Mouse (Mus musculus): ENCODE data around the gene Nfil3. TPM values are rescaled to one million over a fixed set of nuclear protein-coding genes. Genes with fewer than 3 reads are reported as not detected.

The Nfil3 gene
- total RNA-seq, 1 experiment, result 5.8 TPM

GRCm38 (mm10) chr13:52997806-52998205, 16.9 kb upstream of the Nfil3 start:
- no peaks in the 10 kb centered on the region for H3K9me3 ChIP-seq (ENCODE audit: control insufficient read depth, insufficient read depth, low read depth, low read length)
- TF ChIP-seq CHD2 (IDR thresholded peaks at IDR 0.05; ENCODE audit: low read depth, low read length) (no peak), HCFC1 (IDR thresholded peaks at IDR 0.05; ENCODE audit: borderline replicate concordance, insufficient read depth, low read length) (no peak), ZC3H11A (IDR thresholded peaks at IDR 0.05; ENCODE audit: borderline replicate concordance, low read depth, low read length) (no peak), MAFK (IDR thresholded peaks at IDR 0.05; ENCODE audit: insufficient read depth, low read depth, low read length) (no peak), ZNF384 (IDR thresholded peaks at IDR 0.05; ENCODE audit: low read depth, low read length) (no peak)
- no peak overlapping the region for H3K27ac ChIP-seq (ENCODE audit: insufficient read depth, low read depth, low read length, poor library complexity, severe bottlenecking)
- DNase-seq (ENCODE audit: low read depth, low spot score), result no peak
- H3K36me3 ChIP-seq (ENCODE audit: control insufficient read depth, insufficient read depth, low read length, poor library complexity, severe bottlenecking), result no peaks in the 10 kb centered on the region
- no peaks in the 10 kb centered on the region; a peak in 1 of 4 replicates for H3K4me1 ChIP-seq (ENCODE audit: control insufficient read depth in 2 of 2, insufficient read depth in 2 of 2, low read length in 2 of 2, poor library complexity in 1 of 2)
- in situ Hi-C loops (cut with MboI; ENCODE audit: low sequenced_read_pairs in 2 of 2, unreplicated experiment in 2 of 2), result loop anchor here in 1 of 2 experiments (25.0 kb wide), 1 partner anchor 286 kb away; no protein-coding TSS in a partner anchor
- no peak overlapping the region for H3K9ac ChIP-seq (ENCODE audit: insufficient read depth, low read depth, low read length, poor library complexity, severe bottlenecking)
- no peak overlapping the region for H3K4me3 ChIP-seq (ENCODE audit: insufficient read depth in 1 of 2, low read depth in 1 of 2, low read length in 2 of 2, poor library complexity in 1 of 2, severe bottlenecking in 1 of 2)

- Histone ChIP-seq H3K4me1 (ENCODE audit: control insufficient read depth in 2 of 2, insufficient read depth in 2 of 2, low read length in 2 of 2, poor library complexity in 1 of 2) (no peaks in the 10 kb centered on the region; a peak in 1 of 4 replicates), H3K9me3 (ENCODE audit: control insufficient read depth, insufficient read depth, low read depth, low read length) (no peaks in the 10 kb centered on the region), H3K9ac (ENCODE audit: insufficient read depth, low read depth, low read length, poor library complexity, severe bottlenecking) (no peak overlapping the region), H3K4me3 (ENCODE audit: insufficient read depth in 1 of 2, low read depth in 1 of 2, low read length in 2 of 2, poor library complexity in 1 of 2, severe bottlenecking in 1 of 2) (no peak overlapping the region), H3K27ac (ENCODE audit: insufficient read depth, low read depth, low read length, poor library complexity, severe bottlenecking) (no peak overlapping the region), H3K36me3 (ENCODE audit: control insufficient read depth, insufficient read depth, low read length, poor library complexity, severe bottlenecking) (no peaks in the 10 kb centered on the region)
- no peak for DNase-seq (ENCODE audit: low read depth, low spot score)
- in situ Hi-C loops (cut with MboI; ENCODE audit: low sequenced_read_pairs in 2 of 2, unreplicated experiment in 2 of 2), result loop anchor here in 1 of 2 experiments (25.0 kb wide), 1 partner anchor 284 kb away; no protein-coding TSS in a partner anchor
- no peak for TF ChIP-seq ZNF384 (IDR thresholded peaks at IDR 0.05; ENCODE audit: low read depth, low read length)
Observed at GRCm38 (mm10) chr13:52996201-52996600, 15.3 kb upstream of the Nfil3 start.

- no peak for TF ChIP-seq ZC3H11A (IDR thresholded peaks at IDR 0.05; ENCODE audit: borderline replicate concordance, low read depth, low read length)
- TF ChIP-seq ZNF384 (IDR thresholded peaks at IDR 0.05; ENCODE audit: low read depth, low read length), result no peak
- no peak for TF ChIP-seq MAFK (IDR thresholded peaks at IDR 0.05; ENCODE audit: insufficient read depth, low read depth, low read length)
- TF ChIP-seq HCFC1 (IDR thresholded peaks at IDR 0.05; ENCODE audit: borderline replicate concordance, insufficient read depth, low read length), result no peak
- no peak for TF ChIP-seq CHD2 (IDR thresholded peaks at IDR 0.05; ENCODE audit: low read depth, low read length)
- H3K9ac ChIP-seq (ENCODE audit: insufficient read depth, low read depth, low read length, poor library complexity, severe bottlenecking), result no peak overlapping the region
- H3K9me3 ChIP-seq (ENCODE audit: control insufficient read depth, insufficient read depth, low read depth, low read length), result no peaks in the 10 kb centered on the region
- H3K36me3 ChIP-seq (ENCODE audit: control insufficient read depth, insufficient read depth, low read length, poor library complexity, severe bottlenecking), result no peaks in the 10 kb centered on the region
- H3K27ac ChIP-seq (ENCODE audit: insufficient read depth, low read depth, low read length, poor library complexity, severe bottlenecking), result no peak overlapping the region
- no peak for DNase-seq (ENCODE audit: low read depth, low spot score)
- no peaks in the 10 kb centered on the region; a peak in 1 of 4 replicates for H3K4me1 ChIP-seq (ENCODE audit: control insufficient read depth in 2 of 2, insufficient read depth in 2 of 2, low read length in 2 of 2, poor library complexity in 1 of 2)
- H3K4me3 ChIP-seq (ENCODE audit: insufficient read depth in 1 of 2, low read depth in 1 of 2, low read length in 2 of 2, poor library complexity in 1 of 2, severe bottlenecking in 1 of 2), result no peak overlapping the region
- in situ Hi-C loops (cut with MboI; ENCODE audit: low sequenced_read_pairs in 2 of 2, unreplicated experiment in 2 of 2), result loop anchor here in 1 of 2 experiments (25.0 kb wide), 1 partner anchor 282 kb away; no protein-coding TSS in a partner anchor
Observed at GRCm38 (mm10) chr13:52994197-52994881, 13.5 kb upstream of the Nfil3 start.

GRCm38 (mm10) chr13:52990139-52990538, 9.3 kb upstream of the Nfil3 start:
- Histone ChIP-seq H3K4me3 (ENCODE audit: insufficient read depth in 1 of 2, low read depth in 1 of 2, low read length in 2 of 2, poor library complexity in 1 of 2, severe bottlenecking in 1 of 2) (no peak overlapping the region), H3K9me3 (ENCODE audit: control insufficient read depth, insufficient read depth, low read depth, low read length) (no peaks in the 10 kb centered on the region), H3K36me3 (ENCODE audit: control insufficient read depth, insufficient read depth, low read length, poor library complexity, severe bottlenecking) (no peaks in the 10 kb centered on the region), H3K27ac (ENCODE audit: insufficient read depth, low read depth, low read length, poor library complexity, severe bottlenecking) (no peak overlapping the region), H3K9ac (ENCODE audit: insufficient read depth, low read depth, low read length, poor library complexity, severe bottlenecking) (no peak overlapping the region), H3K4me1 (ENCODE audit: control insufficient read depth in 2 of 2, insufficient read depth in 2 of 2, low read length in 2 of 2, poor library complexity in 1 of 2) (no peaks in the 10 kb centered on the region; a peak in 1 of 4 replicates)
- TF ChIP-seq HCFC1 (IDR thresholded peaks at IDR 0.05; ENCODE audit: borderline replicate concordance, insufficient read depth, low read length) (no peak), MAFK (IDR thresholded peaks at IDR 0.05; ENCODE audit: insufficient read depth, low read depth, low read length) (no peak), ZNF384 (IDR thresholded peaks at IDR 0.05; ENCODE audit: low read depth, low read length) (no peak), ZC3H11A (IDR thresholded peaks at IDR 0.05; ENCODE audit: borderline replicate concordance, low read depth, low read length) (no peak), CHD2 (IDR thresholded peaks at IDR 0.05; ENCODE audit: low read depth, low read length) (no peak)
- in situ Hi-C loops (cut with MboI; ENCODE audit: low sequenced_read_pairs in 2 of 2, unreplicated experiment in 2 of 2), result loop anchor here in 1 of 2 experiments (25.0 kb wide), 1 partner anchor 278 kb away; no protein-coding TSS in a partner anchor
- no peak for DNase-seq (ENCODE audit: low read depth, low spot score)

All from ES-E14 (cell line).